Mouse (Mus musculus) spleen, adult 2 months (tissue): ENCODE data around the gene Cab39.

Experiments
- CTCF ChIP-seq: fragments of 200-500 bp; IDR thresholded peaks from 2 replicates; pipeline ENCODE4 v1.5.1; 2011; ENCODE audit warnings: mild to moderate bottlenecking, inconsistent platforms; ENCODE audit not compliant: insufficient read depth, insufficient read length, insufficient replicate concordance; ENCODE audit errors: extremely low read depth
- POLR2A ChIP-seq: fragments of 200-500 bp; IDR thresholded peaks from 2 replicates; pipeline ENCODE4 v1.6.1; 2011; ENCODE audit warnings: low read depth, low read length, inconsistent platforms

DNA sequence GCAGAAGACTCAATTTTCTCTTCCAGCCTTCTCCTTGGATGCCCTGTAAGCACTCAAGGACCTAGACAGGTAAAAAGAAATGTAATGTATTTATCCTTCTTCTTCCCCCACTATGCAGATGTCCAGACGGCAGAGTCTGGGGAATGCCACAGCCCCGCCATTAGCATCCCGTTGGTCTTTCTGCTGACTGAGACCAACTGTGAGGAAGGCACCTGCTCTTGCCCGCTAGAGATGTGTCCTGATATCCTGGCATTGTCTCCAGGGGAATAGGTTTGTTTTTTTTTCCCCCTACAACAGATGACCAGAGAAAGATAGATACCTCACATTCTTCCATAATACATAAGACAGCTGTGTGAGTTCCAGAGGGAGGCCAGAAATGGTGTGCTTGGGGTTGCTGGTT lies 28.9 kb upstream of the Cab39 start:
- no peak for TF ChIP-seq POLR2A
- no peak for TF ChIP-seq CTCF
